Mouse (Mus musculus): ENCODE measurements around the gene Ppdpf. TPM values are rescaled to one million over a fixed set of nuclear protein-coding genes. Genes with fewer than 3 reads are reported as not detected.

Ppdpf gene
- total RNA-seq, 2 experiments from 2014 or later = 41.7 to 44.5 TPM

DNA sequence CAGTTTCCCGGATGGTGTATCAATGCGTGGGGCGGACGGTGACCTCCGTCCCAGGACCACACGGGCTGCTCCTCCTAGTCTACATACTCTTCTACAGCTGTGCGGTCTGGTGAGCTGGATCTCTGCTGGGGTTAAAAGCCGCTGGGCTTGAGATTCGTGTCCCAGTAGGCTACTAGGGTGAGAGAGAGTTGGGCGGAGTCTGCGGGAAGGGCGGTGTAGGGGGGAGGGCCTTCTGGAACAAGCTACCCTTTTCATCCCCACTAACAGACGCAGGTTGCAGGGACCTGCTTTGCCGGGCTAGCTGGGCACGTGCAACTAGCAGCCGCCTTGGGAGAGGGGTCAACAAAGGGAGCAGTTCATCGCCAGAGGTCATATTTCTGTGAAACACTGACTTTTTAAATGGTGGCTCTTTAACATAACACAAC is 26.0 kb downstream of the Ppdpf start, which contains the start of gene Srms:
Gene Srms, minus strand, starts transcription at position 165 of the 425 bp plus-strand sequence.
- no peak for DNase-seq (ENCODE audit: low spot score)

DNA sequence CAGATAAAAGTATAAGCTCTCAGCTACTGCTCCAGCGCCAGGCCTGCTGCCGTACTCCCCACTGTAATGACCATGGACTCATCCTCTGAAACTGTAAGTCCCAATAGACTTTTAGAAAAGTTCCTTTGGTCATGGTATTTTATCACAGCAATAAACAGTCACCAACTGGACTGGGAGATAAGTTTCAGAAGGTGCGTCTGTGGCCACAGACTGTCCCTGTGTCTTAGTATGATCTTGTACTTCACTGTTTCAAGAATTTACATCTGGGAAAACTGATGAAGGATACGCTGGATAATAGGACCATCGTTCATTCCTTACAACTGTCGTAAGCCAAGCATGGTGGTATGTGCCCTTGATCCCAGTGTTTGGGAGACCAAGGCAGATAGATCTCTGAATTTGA is 29.0 kb downstream of the Ppdpf start:
- DNase-seq (ENCODE audit: low spot score) = no peak

DNA sequence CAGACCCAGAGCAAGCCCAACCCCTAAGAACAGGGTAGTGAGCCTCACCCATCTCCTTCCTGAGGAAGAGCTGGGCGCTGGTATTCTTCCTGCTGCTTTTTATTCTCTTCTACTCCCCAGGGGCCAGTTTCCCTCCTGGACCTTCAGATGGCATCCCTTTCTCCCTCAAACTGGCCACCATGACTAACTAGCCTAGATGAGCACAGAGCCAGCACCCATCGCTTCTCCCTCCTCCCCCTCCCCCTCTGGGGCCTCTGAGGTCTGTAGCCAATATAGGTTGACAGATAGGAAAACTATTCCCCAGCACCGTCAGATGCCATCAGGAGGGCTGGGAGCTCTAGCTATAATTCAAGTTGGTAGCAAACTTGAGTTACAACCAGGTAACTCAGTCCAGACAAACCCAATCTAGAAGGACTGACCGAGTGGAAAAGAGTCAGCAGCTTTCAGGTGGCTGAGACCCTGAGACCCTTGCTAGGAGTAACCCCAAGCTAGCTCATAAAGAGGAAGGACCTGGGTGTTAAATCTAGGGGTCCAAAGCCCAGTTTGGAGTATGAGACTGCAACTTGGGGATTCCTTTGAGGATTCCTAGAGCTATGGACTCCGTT is 31.9 kb downstream of the Ppdpf start:
- DNase-seq (ENCODE audit: low spot score) = no peak

- peak; percentile 64 for DNase-seq (ENCODE audit: low spot score)
These were observed 32.6 kb downstream of the Ppdpf start, which contains the start of gene Fndc11 for GRCm38 (mm10) chr2:181219538-181220216. Gene Fndc11 (plus strand): TSS chr2:181220013.

DNA sequence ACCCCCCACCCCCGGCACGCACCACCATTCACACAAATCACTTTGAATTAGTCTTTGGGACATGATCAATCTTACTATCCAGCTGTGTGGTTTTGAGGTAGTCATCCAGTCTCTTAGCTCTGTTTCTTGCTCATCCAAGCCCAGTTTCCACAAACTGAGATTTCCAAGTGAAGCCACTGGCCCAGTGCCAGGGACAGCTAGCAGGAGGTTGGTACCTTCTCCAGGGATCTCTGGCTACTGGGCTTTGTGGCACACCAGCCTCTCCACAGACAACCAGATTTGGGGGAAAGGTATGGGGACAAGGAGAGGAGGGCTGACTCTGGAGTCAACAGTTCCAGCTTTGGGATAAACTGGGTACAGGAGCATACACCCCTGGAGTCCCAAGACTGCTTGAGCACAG is 33.3 kb downstream of the Ppdpf start:
- DNase-seq (ENCODE audit: low spot score) = no peak

GRCm38 (mm10) chr2:181224994-181225393 is 37.9 kb downstream of the Ppdpf start:
- DNase-seq (ENCODE audit: low spot score) = no peak

DNA sequence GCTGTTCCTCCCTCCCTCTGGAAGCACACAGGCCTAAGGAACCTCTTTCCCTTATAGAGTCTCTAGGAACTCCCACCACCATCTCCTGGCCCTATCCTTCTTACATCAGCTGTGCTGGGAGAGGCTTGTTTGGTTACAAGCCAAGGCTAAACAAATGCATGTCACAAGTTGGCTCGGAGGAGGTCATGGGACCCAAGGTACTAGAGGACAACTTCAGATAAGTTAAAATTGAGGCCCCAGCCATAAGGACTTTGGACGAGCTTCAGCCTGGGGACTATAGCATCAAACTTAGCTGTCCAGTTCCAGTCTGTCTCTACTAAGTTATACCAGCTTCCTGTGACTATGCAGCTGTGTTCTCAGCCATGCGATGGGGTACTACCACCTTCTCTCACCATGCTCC is 40.1 kb downstream of the Ppdpf start:
- no peak for DNase-seq (ENCODE audit: low spot score)

DNA sequence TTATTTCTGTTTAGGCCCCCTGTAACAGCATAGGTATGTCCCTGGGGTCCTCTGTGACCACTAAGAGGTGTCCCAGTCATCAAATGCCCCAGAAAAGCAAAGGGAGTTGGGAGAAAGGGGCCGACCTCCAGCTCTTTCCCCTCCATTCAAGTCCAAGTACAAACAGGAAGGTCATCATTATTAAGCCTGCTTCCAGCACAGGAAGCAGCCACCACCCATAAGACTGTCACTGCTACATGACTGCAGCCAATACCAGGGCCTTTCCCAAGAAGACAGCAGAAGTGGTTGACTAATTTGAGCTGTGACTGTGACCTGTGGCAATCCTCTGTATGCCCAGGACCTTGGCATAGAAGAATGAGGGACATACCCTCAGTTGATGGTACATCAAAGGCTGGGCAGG is 41.3 kb downstream of the Ppdpf start:
- no peak for DNase-seq (ENCODE audit: low spot score)

GRCm38 (mm10) chr2:181231171-181231570 is 44.1 kb downstream of the Ppdpf start:
- no peak for DNase-seq (ENCODE audit: low spot score)

- no peak for DNase-seq (ENCODE audit: low spot score)
These were observed 46.4 kb downstream of the Ppdpf start for GRCm38 (mm10) chr2:181233443-181233842.

DNA sequence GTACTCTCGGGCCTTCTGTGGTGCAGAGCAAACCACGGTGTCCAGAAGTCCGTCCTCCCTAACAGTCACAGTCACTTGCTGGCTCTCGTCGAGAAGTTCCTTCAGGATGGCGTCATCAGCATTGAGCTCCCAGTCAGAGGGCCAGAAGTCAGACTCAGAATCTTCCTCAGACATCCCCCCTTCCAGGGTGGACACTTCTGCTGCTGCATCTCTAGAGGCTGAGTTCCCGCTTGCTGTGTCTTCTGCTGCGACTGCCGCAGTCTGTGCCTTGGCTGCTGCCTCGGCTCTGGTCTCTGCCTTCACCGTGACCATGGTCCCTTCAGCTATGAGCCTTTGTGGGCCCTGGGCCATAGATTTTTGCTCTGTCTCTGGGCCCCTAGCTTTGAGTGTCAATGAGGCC is 47.6 kb downstream of the Ppdpf start:
- DNase-seq (ENCODE audit: low spot score) = no peak

DNA sequence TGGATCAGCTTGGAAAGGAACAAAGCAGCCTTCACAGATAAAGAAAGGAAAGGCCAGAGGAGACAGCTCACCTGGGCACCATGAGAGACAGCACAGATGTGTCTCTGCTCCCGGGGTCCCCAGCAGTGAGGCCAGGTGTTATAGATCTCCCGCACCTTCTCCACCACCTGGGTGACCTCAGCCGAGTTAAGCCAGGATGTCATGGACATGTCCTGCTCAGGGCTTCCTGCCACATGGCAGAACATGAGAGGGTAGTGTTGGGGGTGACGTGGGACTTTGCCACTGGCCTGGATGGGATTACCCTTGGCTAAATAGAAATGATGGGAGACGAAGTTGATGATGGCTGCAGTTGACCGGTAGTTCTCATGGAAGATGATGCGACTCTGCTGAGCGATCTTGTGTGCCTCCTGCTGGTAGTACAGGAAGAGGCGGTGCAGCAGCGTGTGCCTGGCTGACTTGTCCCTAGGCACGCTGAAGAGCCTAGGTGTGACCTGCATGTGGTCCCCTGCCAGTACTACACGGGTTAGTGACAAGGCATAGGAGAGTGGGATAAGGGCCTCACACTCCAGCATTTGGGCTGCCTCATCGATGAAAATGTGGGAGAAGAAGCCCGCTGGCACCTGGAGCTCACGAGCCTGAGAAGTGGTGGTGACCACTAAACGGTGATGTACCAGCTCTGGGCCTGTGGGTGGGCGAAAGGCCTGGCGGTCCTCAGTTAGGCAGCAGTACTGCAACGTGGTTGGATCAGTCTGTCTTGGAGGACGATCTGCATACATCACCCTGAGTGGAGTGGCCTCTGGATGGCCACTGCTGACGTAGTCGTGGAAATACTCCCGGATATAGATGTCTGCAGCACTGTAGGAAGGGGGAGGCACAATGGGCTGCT is 48.9 kb downstream of the Ppdpf start:
- no peak for DNase-seq (ENCODE audit: low spot score)

GRCm38 (mm10) chr2:181237251-181238014 is 50.4 kb downstream of the Ppdpf start:
- no peak for DNase-seq (ENCODE audit: low spot score)

DNA sequence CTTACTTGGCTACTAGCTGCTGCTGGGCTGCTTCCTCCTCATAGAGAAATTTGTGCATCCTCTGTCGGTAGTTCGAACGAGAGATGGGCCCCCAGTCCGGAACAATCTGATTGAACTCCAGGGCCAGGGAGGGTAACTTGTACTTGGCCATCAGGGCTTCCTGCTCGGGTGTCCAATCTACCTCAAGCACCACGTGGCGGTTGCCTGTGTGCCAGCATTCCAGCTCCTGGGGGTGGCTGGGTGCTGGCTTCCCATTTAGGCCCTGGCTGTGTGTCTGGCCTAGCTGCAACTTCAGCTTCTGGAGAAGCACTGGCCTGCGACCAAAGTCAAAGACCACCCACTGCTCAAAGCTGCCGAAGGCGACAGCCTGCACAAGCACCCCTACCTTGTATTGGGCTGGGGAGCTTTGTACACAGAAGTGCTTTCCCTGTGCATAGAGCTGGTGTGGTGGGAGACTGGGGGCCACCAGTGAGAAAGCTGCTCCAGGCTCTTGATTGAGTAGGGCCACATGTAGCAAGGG is 51.1 kb downstream of the Ppdpf start:
- no peak for DNase-seq (ENCODE audit: low spot score)

Other genes with a start within 250 kb of the Ppdpf start
- gene Nkain4, start 232.5 kb upstream of the Ppdpf start, total RNA-seq (2021) = under 1 TPM in 1 of 2 experiments, not detected in 1; 0.66 TPM
- gene Arfgap1, start 220.0 kb upstream of the Ppdpf start, total RNA-seq (2021) = 10 to 100 TPM; 29.1 to 29.4 TPM
- gene Col20a1, start 200.7 kb upstream of the Ppdpf start, total RNA-seq (2021) = 1 to 10 TPM; 1.6 to 1.9 TPM
- gene Chrna4, start 143.7 kb upstream of the Ppdpf start, total RNA-seq (2021) = under 1 TPM in 1 of 2 experiments, not detected in 1; 0.09 TPM
- under 1 TPM in 1 of 2 experiments, not detected in 1; 0.18 TPM for gene Kcnq2, start 51.9 kb upstream of the Ppdpf start, total RNA-seq (2021)
- 1,000 to 10,000 TPM; 2,039 to 2,096 TPM for gene Eef1a2, start 30.2 kb upstream of the Ppdpf start, total RNA-seq (2021)
- gene Ptk6, start 15.5 kb downstream of the Ppdpf start, total RNA-seq (2021) = not detected
- gene Srms, start 25.9 kb downstream of the Ppdpf start, total RNA-seq (2021) = under 1 TPM; 0.19 to 0.21 TPM
- gene Fndc11, start 32.8 kb downstream of the Ppdpf start, total RNA-seq (2021) = not detected
- 1 to 10 TPM; 2.6 to 3.1 TPM for gene Helz2, start 54.8 kb downstream of the Ppdpf start, total RNA-seq (2021)
- 1 to 10 TPM; 7.2 to 8.7 TPM for gene Gmeb2, start 100.8 kb downstream of the Ppdpf start, total RNA-seq (2021)
- gene Stmn3, start 127.3 kb downstream of the Ppdpf start, total RNA-seq (2021) = not detected
- gene Rtel1, start 132.5 kb downstream of the Ppdpf start, total RNA-seq (2021) = 10 to 100 TPM in 1 of 2 experiments, 1 to 10 TPM in 1; 7.3 to 10.8 TPM
- gene Zgpat, start 177.7 kb downstream of the Ppdpf start, total RNA-seq (2021) = 10 to 100 TPM; 11.7 to 12.4 TPM
- gene Arfrp1, start 178.2 kb downstream of the Ppdpf start, total RNA-seq (2021) = 10 to 100 TPM; 23.0 to 26.5 TPM
- 1 to 10 TPM; 3.8 to 4.5 TPM for gene Lime1, start 192.8 kb downstream of the Ppdpf start, total RNA-seq (2021)

Measured in gastrocnemius, adult 18-20 months (tissue).